Mouse (Mus musculus) macrophage (primary cell): ENCODE data around the gene Rbm25. TPM values are rescaled to one million over a fixed set of nuclear protein-coding genes. Genes with fewer than 3 reads are reported as not detected.
"Not testable (repeated sequence)": the region's sequence is repeated elsewhere in the genome, so short reads cannot be mapped to it uniquely, and the experiment has no call there.

ENCODE experiments used
- H3K27ac ChIP-seq: fragments of 350-480 bp; formaldehyde crosslinking; 2 replicates; pipeline ENCODE4 v1.9.0; 2021
- H3K36me3 ChIP-seq: fragments of 350-480 bp; formaldehyde crosslinking; 2 replicates; pipeline ENCODE4 v1.9.0; 2021; ENCODE audit errors: inconsistent target
- H3K4me3 ChIP-seq: fragments of 350-480 bp; formaldehyde crosslinking; 2 replicates; pipeline ENCODE4 v1.9.0; 2021; ENCODE audit errors: inconsistent target
- H3K79me2 ChIP-seq: fragments of 350-480 bp; formaldehyde crosslinking; 2 replicates; pipeline ENCODE4 v1.9.0; 2021; ENCODE audit errors: inconsistent target
- WGBS: methylation state at CpG from one replicate; pipeline ENCODE4 v1.1.7; 2026; ENCODE audit warnings: inconsistent platforms; ENCODE audit not compliant: missing documents; 5-methylcytosine and 5-hydroxymethylcytosine counted together
- polyA plus RNA-seq: library from polyadenylated mRNA; stranded (reverse); fragments of 250-400 nt; gene quantifications from 3 replicates; pipeline ENCODE4 v1.2.4, GENCODE M21; 2018; ENCODE audit warnings: inconsistent platforms
- total RNA-seq, 78 experiments: library from RNA; depleted of rRNA; stranded (reverse); fragments of 250-400 nt; gene quantifications; 1 replicate in 9 of 78; 2 replicates in 24 of 78; 3 replicates in 43 of 78; 4 replicates in 2 of 78; pipeline ENCODE4 v1.2.4; 2018; ENCODE audit warnings: inconsistent platforms in 56 of 78

The Rbm25 gene
- total RNA-seq (2018; cell fraction: chromatin; rRNA removed): 1,000 to 10,000 TPM in 22 of 26 experiments, 100 to 1,000 TPM in 4; 873 to 1,709 (median 1,160) TPM
- 10 to 100 TPM; 27.7 to 81.2 (median 50.5) TPM for total RNA-seq (2018; cell fraction: cytosol; rRNA removed)
- 1,000 to 10,000 TPM in 1 of 26 experiments, 100 to 1,000 TPM in 25; 350 to 1,007 (median 643) TPM for total RNA-seq (2018; cell fraction: nucleus; rRNA removed)
- 77.7 to 115 TPM (median 79.6 TPM) in 3 replicates for polyA plus RNA-seq

- WGBS: no CpG with 5 or more reads among the region's 5 CpGs
- not testable (repeated sequence) for H3K36me3 ChIP-seq
- peak within 1 kb of the TSS; percentile 78 for H3K27ac ChIP-seq
- H3K79me2 ChIP-seq: peaks cover 36% of the 10 kb centered on the region
- peak within 1 kb of the TSS; percentile 64 for H3K4me3 ChIP-seq
Observed at GRCm38 (mm10) chr12:83630936-83631335, at the start of gene Rbm25. Gene Rbm25 (plus strand): TSS chr12:83631236.

GRCm38 (mm10) chr12:83582106-83582505, 48.9 kb upstream of the Rbm25 start:
- Histone ChIP-seq H3K79me2 (peaks cover 96% of the 10 kb centered on the region; the same call in 1 of the 2 replicates), H3K4me3 (no peak overlapping the region), H3K27ac (no peak overlapping the region), H3K36me3 (peaks cover 37% of the 10 kb centered on the region; the same call in 1 of the 2 replicates)
- WGBS: 97% methylated on average over 4 of the region's 4 CpGs

- Histone ChIP-seq H3K4me3 (no peak overlapping the region), H3K36me3 (peaks cover 39% of the 10 kb centered on the region; the same call in 1 of the 2 replicates), H3K79me2 (peaks cover 96% of the 10 kb centered on the region; the same call in 1 of the 2 replicates), H3K27ac (no peak overlapping the region)
- 100% methylated on average over 4 of the region's 4 CpGs for WGBS
Observed at GRCm38 (mm10) chr12:83582747-83583146, 48.3 kb upstream of the Rbm25 start.

- Histone ChIP-seq H3K27ac (no peak overlapping the region), H3K4me3 (no peak overlapping the region), H3K79me2 (peaks cover 96% of the 10 kb centered on the region), H3K36me3 (peaks cover 55% of the 10 kb centered on the region)
- 97% methylated on average over 5 of the region's 5 CpGs for WGBS
Observed at GRCm38 (mm10) chr12:83586628-83587027, 44.4 kb upstream of the Rbm25 start.

GRCm38 (mm10) chr12:83591754-83592501, 39.1 kb upstream of the Rbm25 start:
- 83% methylated on average over 8 of the region's 8 CpGs for WGBS
- Histone ChIP-seq H3K27ac (no peak overlapping the region), H3K36me3 (peaks cover 37% of the 10 kb centered on the region), H3K4me3 (no peak overlapping the region), H3K79me2 (peaks cover 98% of the 10 kb centered on the region)

DNA sequence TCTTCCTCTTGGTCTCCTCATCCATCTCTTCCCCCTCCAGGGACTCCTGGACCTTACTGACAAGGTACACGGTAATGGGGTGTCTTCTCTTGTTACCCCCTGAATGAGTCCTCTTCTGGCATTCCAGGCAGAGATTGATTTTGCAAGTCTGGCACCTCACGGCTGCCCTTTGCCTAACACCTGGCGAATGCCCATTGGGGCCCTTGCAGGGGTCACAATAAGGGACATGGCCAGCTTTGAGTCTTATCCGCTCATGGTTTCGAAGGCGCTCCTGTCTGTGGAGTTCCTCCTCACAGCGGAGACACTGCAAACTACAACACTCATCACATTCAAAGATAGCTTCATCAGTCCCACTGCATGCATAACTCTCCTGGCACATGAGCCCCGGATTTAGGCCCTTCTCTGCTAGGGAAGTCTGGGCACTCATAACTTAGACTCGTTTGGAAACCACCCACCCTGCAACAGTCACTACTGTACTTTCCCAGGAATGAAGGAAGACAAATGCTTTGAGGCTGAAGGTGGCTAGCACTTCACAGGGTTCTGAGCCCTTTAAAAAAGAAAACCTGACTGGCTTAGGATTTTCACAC, 36.5 kb upstream of the Rbm25 start:
- no peak overlapping the region for H3K4me3 ChIP-seq
- peaks cover 72% of the 10 kb centered on the region for H3K79me2 ChIP-seq
- 90% methylated on average over 9 of the region's 9 CpGs for WGBS
- H3K36me3 ChIP-seq: peaks cover 16% of the 10 kb centered on the region; the same call in 1 of the 2 replicates
- no peak overlapping the region for H3K27ac ChIP-seq

GRCm38 (mm10) chr12:83596191-83596954, 34.7 kb upstream of the Rbm25 start:
- H3K4me3 ChIP-seq: peak overlapping the region; percentile 76
- peaks cover 3% of the 10 kb centered on the region; the same call in 1 of the 2 replicates for H3K36me3 ChIP-seq
- H3K27ac ChIP-seq: peak overlapping the region; percentile 51
- 13% methylated on average over 15 of the region's 20 CpGs for WGBS
- H3K79me2 ChIP-seq: peaks cover 54% of the 10 kb centered on the region

GRCm38 (mm10) chr12:83597025-83597501, 34.0 kb upstream of the Rbm25 start, which contains the start of gene Zfyve1:
Gene Zfyve1 (minus strand): TSS chr12:83597222.
- Histone ChIP-seq H3K27ac (peak within 1 kb of the TSS; percentile 51), H3K4me3 (peak within 1 kb of the TSS; percentile 76), H3K79me2 (peaks cover 47% of the 10 kb centered on the region), H3K36me3 (no peaks in the 10 kb centered on the region; the same call in 1 of the 2 replicates)
- under 1% methylated on average over 28 of the region's 28 CpGs for WGBS

GRCm38 (mm10) chr12:83597881-83598280, 33.2 kb upstream of the Rbm25 start:
- Histone ChIP-seq H3K27ac (no peak overlapping the region), H3K4me3 (0 out of 2 replicates have a peak overlapping the region, but pooled peaks have one; percentile 31), H3K79me2 (peaks cover 39% of the 10 kb centered on the region), H3K36me3 (no peaks in the 10 kb centered on the region; the same call in 1 of the 2 replicates)
- 95% methylated on average over 2 of the region's 2 CpGs for WGBS

DNA sequence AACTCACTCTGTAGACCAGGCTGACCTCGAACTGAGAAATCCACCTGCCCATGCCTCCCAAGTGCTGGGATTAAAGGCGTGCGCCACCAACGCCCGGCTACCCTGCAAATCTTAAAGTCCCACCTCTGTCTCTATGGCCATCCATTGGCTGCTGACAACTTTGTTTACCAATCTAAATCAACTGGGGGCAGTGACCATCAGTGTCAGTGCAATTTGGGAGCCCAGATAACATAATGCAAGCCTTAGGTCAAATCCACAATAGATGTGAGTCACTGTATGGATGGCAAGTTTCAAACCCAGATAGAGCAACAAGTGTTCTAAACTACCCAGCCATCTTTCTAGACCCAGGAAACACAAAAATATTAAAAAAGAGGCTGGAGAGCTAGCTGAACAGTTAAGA, 28.8 kb upstream of the Rbm25 start:
- Histone ChIP-seq H3K27ac (no peak overlapping the region), H3K36me3 (no peaks in the 10 kb centered on the region), H3K4me3 (no peak overlapping the region), H3K79me2 (no peaks in the 10 kb centered on the region)
- 96% methylated on average over 5 of the region's 5 CpGs for WGBS

DNA sequence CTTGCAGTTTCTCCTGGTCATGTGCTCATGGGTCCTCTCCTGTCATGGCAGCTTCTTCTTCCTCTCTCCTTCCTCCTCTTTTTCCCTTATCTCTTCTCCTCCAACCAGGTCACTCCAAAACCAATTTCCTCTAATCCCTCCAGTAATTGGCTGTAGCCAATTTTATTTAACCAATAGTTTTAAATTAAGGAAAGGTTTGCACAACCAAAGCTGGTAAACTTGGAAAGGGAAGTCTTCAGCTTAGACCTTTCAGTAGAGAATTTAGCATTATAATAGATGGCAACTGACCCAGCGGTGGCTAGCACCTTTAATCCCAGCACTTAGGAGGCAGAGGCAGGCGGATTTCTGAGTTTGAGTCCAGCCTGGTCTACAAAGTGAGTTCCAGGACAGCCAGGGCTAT, 24.6 kb upstream of the Rbm25 start:
- H3K36me3 ChIP-seq, H3K27ac ChIP-seq, H3K79me2 ChIP-seq, H3K4me3 ChIP-seq: not testable (repeated sequence)
- WGBS: 94% methylated on average over 2 of the region's 2 CpGs

GRCm38 (mm10) chr12:83617261-83617660, 13.8 kb upstream of the Rbm25 start:
- WGBS: 63% methylated on average over 5 of the region's 5 CpGs
- H3K27ac ChIP-seq: no peak overlapping the region
- H3K4me3 ChIP-seq: no peak overlapping the region
- no peaks in the 10 kb centered on the region for H3K36me3 ChIP-seq
- H3K79me2 ChIP-seq: no peaks in the 10 kb centered on the region

GRCm38 (mm10) chr12:83618981-83619380, 12.1 kb upstream of the Rbm25 start:
- no peaks in the 10 kb centered on the region for H3K79me2 ChIP-seq
- 91% methylated on average over 2 of the region's 2 CpGs for WGBS

GRCm38 (mm10) chr12:83620694-83621093, 10.3 kb upstream of the Rbm25 start:
- not testable (repeated sequence) for H3K79me2 ChIP-seq, H3K27ac ChIP-seq, H3K36me3 ChIP-seq, H3K4me3 ChIP-seq
- 80% methylated on average over 13 of the region's 23 CpGs for WGBS

More at GRCm38 (mm10) chr12:83618981-83619380, 12.1 kb upstream of the Rbm25 start:
- Histone ChIP-seq H3K36me3 (no peaks in the 10 kb centered on the region), H3K27ac (no peak overlapping the region), H3K4me3 (no peak overlapping the region)
